Mouse (Mus musculus): Measurements from ENCODE around the gene Eme2.

- TF ChIP-seq POLR2A (IDR thresholded peaks at IDR 0.05; ENCODE audit: insufficient read depth, low read length) (no peak), CTCF (IDR thresholded peaks at IDR 0.05; ENCODE audit: low read depth, low read length) (no peak)
Observed at GRCm38 (mm10) chr17:24857831-24858470, 36.9 kb downstream of the Eme2 start.
